Mouse (Mus musculus) embryo, embryonic 10.5 days (tissue): ENCODE data around the gene Bmp2.

Experiments
- DNase-seq: peaks from one replicate; pipeline ENCODE4 v3.0.0-alpha.2; 2015; ENCODE audit warnings: low spot score

Bmp2 gene

GRCm38 (mm10) chr2:133565995-133566710 lies 14.2 kb downstream of the Bmp2 start:
- peak; percentile 17 for DNase-seq

- no peak for DNase-seq
Observed at GRCm38 (mm10) chr2:133591562-133592255, 39.8 kb downstream of the Bmp2 start.
